Mouse (Mus musculus) erythroblast, adult 5-6 weeks (primary cell): ENCODE measurements around the gene Ang4. TPM values are rescaled to one million over a fixed set of nuclear protein-coding genes. Genes with fewer than 3 reads are reported as not detected.
"Not testable (repeated sequence)": the region's sequence is repeated elsewhere in the genome, so short reads cannot be mapped to it uniquely, and the experiment has no call there.

ENCODE experiments used
- ATAC-seq: replicated peaks from 2 replicates; pipeline ENCODE4 v1.8.0; 2016; ENCODE audit warnings: moderate number of reproducible peaks, mild to moderate bottlenecking, moderate TSS enrichment, inconsistent platforms; ENCODE audit not compliant: poor library complexity, low FRiP score, severe bottlenecking
- total RNA-seq, 2 experiments: library from RNA; stranded (forward) in 1 of 2; stranded (reverse) in 1 of 2; fragments of 150-400 nt in 1 of 2; fragments of 200-764, 138-1000 nt in 1 of 2; gene quantifications; 2 replicates each; pipeline versions ENCODE4 v1.2.3 to v1.2.4; 2015 to 2017; ENCODE audit warnings: low replicate concordance in 2 of 2

The Ang4 gene
- not detected in 2 replicates for total RNA-seq (2015; ENCODE audit: low replicate concordance)
- not detected in 2 replicates for total RNA-seq (2017; ENCODE audit: low replicate concordance)

- ATAC-seq: no peak
Observed at GRCm38 (mm10) chr14:51773490-51773889, at the start of gene Ang4. Gene Ang4 (minus strand): TSS chr14:51773590.

DNA sequence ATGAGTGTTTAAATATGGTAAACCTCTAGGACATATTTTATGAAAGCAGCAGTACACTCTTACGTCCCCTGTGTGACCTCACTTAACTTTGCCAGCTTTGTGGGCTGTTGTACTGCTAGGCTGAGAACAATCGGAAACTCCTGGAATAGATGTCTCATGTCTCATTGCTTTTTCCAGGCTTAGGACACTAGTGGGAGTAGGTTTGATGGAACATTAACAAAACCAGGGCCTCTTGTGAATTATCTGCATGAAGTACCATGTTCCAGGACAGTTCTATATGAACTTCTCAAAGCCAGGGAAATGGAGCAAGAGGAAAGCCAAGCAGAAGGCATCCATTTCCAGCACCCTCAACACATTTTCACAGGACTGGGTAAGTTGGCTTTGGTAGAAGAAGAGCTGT lies 26.4 kb upstream of the Ang4 start, which contains the start of gene AY358078:
Gene AY358078 (plus strand): TSS at position 301 of the 400 bp plus-strand sequence.
- ATAC-seq: no peak

DNA sequence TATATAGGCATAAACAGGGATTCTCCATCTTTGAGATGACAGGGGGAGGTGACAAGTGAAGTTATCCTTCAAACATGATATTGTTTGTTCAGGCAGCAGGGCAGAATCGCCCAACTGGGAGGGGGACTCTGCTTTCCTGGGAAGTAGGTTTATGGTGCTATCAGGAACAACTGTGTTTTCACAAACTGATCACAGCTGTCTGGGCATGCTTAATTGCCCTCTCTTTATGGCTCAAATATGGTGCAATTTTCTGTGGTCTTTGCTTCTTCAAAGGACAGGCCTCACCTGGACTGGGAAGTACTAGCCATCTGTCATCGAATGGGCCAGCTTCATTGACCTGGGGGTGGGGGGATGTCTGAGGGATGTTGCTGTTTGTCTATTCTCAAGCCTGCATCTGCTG lies 20.7 kb upstream of the Ang4 start:
- ATAC-seq: no peak

GRCm38 (mm10) chr14:51789196-51789595 lies 15.8 kb upstream of the Ang4 start:
- no peak for ATAC-seq

DNA sequence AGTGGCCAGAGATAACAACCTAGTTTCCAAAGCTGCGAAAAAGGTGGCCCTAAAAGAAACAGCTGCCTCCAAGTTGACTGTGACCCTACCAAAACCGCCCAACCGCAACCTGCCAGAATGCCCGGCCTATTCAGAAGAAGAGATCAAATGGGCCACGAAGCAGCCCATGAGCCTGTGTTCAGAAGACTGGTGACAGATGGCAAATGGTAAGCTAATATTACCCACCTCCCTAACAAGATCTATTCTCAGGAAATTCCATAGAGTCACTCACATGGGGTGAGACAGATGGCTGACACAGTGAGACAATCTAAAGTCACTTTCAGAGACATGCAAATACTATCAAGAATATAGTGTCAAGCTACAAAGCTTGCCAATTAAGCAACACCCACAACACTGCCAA lies 13.7 kb upstream of the Ang4 start:
- no peak for ATAC-seq

- ATAC-seq: no peak
Observed at GRCm38 (mm10) chr14:51786335-51786734, 12.9 kb upstream of the Ang4 start.

- no peak for ATAC-seq
Observed at GRCm38 (mm10) chr14:51778865-51779481, 5.6 kb upstream of the Ang4 start.

GRCm38 (mm10) chr14:51777791-51778190 lies 4.4 kb upstream of the Ang4 start:
- ATAC-seq: no peak

GRCm38 (mm10) chr14:51771378-51771777 lies 2.0 kb downstream of the Ang4 start:
- ATAC-seq: not testable (repeated sequence)

DNA sequence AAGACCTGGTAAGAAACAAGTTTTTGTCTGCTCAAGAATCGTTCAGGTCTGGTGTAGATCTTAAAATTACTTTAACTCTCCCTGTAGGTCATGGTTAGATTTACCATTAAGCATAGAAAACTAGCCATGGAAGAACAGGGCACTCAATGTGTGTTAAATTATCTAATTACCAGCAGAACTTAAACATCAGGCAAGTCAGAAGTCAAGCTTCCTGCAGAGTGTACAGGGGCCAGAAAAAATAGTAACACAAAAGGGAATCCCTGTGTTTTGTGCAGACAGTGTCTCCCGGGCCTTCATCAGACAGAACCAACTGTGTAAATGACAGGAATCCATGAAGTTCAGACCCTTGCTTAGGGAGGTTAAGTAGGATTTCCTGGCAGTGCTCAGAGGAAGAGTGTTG lies 17.4 kb downstream of the Ang4 start:
- ATAC-seq: no peak

- ATAC-seq: no peak
Observed at GRCm38 (mm10) chr14:51740347-51741170, 32.8 kb downstream of the Ang4 start.

DNA sequence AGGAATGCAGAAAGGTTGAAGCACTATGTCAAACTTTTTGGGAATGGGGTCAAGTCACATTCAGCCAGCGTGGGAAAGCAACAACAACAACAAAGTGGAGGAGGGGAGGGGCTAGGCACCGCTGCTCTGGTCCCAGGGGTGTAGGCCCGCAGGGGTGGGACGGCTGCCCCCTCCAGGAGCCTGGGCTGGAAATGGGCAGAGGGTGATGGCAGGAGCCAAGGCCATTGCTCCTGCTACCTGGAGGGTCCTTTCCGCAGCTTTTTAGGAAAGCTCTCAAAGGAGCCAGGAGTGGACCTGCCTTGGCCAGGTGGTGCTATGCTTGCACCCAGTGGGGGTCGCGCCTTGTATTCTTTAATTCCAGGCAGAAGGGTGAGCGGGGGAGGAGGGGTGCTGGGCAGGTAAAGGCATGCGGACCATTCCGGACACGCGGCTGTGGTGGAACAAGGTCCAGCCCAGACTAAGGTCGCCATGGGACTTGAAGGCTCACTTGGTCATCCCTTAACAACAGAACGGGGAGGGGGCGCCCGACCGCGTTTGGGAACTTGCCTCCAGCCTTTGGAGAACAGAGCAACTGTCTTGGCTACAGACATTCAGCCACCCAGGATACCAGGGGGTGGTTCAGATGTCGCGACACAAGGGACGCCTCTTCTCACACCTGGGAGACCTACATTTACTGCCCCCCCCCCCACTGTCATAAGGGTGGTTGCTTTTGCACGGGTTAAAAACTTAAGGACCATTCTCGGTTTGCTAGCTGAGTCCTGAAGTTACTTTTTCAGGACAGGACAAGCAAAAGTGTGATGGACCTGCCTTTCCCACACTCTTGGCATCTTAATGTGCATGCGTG lies 34.0 kb downstream of the Ang4 start:
- ATAC-seq: no peak

GRCm38 (mm10) chr14:51738411-51739149 lies 34.8 kb downstream of the Ang4 start:
- ATAC-seq: no peak

DNA sequence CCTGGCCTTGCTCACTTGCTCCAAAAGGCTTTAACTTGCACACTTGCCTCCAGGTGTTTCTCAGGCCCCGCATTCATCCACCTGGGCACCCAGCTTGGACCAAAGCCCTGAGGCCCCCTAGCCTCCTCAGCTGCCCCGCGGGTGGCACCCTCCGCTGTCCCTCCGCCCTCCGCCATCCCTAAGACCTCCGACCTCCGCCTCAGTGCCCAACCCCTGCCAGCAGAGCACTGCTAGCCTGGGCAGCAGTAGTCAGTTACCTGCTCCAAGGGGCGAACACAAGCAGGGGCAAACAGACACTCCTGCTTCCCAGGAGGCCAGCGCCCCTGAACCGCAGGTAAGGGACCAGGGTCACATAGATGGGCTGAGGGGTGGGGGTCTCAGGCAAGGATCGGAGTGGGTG lies 35.4 kb downstream of the Ang4 start:
- no peak for ATAC-seq

- ATAC-seq: no peak
Observed at GRCm38 (mm10) chr14:51717083-51717482, 56.3 kb downstream of the Ang4 start, which contains the start of gene Gm5800. Gene Gm5800 (minus strand): TSS chr14:51717183.

Other genes with a start within 250 kb of the Ang4 start
- gene Gm5622, start 220.8 kb downstream of the Ang4 start, total RNA-seq (2015; ENCODE audit: low replicate concordance): not detected in 2 replicates
- gene Gm5622, start 220.8 kb downstream of the Ang4 start, total RNA-seq (2017; ENCODE audit: low replicate concordance): not detected in 2 replicates
- gene Gm17175, start 199.5 kb downstream of the Ang4 start, total RNA-seq (2015; ENCODE audit: low replicate concordance): not detected in 2 replicates
- gene Gm17175, start 199.5 kb downstream of the Ang4 start, total RNA-seq (2017; ENCODE audit: low replicate concordance): not detected in 2 replicates
- not detected in 2 replicates for gene Gm17174, start 181.5 kb downstream of the Ang4 start, total RNA-seq (2015; ENCODE audit: low replicate concordance)
- not detected in 2 replicates for gene Gm17174, start 181.5 kb downstream of the Ang4 start, total RNA-seq (2017; ENCODE audit: low replicate concordance)
- gene Gm17078, start 162.3 kb downstream of the Ang4 start, total RNA-seq (2015; ENCODE audit: low replicate concordance): not detected in 2 replicates
- gene Gm17078, start 162.3 kb downstream of the Ang4 start, total RNA-seq (2017; ENCODE audit: low replicate concordance): not detected in 2 replicates
- not detected in 2 replicates for gene Gm4181, start 137.9 kb downstream of the Ang4 start, total RNA-seq (2015; ENCODE audit: low replicate concordance)
- gene Gm4181, start 137.9 kb downstream of the Ang4 start, total RNA-seq (2017; ENCODE audit: low replicate concordance): not detected in 2 replicates
- gene Gm17079, start 78.1 kb downstream of the Ang4 start, total RNA-seq (2015; ENCODE audit: low replicate concordance): not detected in 2 replicates
- 0.68 TPM in 1 of 2 replicates, not detected in the other for gene Gm17079, start 78.1 kb downstream of the Ang4 start, total RNA-seq (2017; ENCODE audit: low replicate concordance)
- not detected in 2 replicates for gene Gm5800, start 56.4 kb downstream of the Ang4 start, total RNA-seq (2015; ENCODE audit: low replicate concordance)
- not detected in 2 replicates for gene Gm5800, start 56.4 kb downstream of the Ang4 start, total RNA-seq (2017; ENCODE audit: low replicate concordance)
- not detected in 2 replicates for gene AY358078, start 26.5 kb upstream of the Ang4 start, total RNA-seq (2015; ENCODE audit: low replicate concordance)
- not detected in 2 replicates for gene AY358078, start 26.5 kb upstream of the Ang4 start, total RNA-seq (2017; ENCODE audit: low replicate concordance)
- 35.1 and 35.2 TPM in 2 replicates for gene Ear6, start 80.1 kb upstream of the Ang4 start, total RNA-seq (2015; ENCODE audit: low replicate concordance)
- gene Ear6, start 80.1 kb upstream of the Ang4 start, total RNA-seq (2017; ENCODE audit: low replicate concordance): 59.2 and 65.9 TPM in 2 replicates
- gene Mettl17, start 111.3 kb upstream of the Ang4 start, total RNA-seq (2015; ENCODE audit: low replicate concordance): 3.1 TPM in 1 of 2 replicates, not detected in the other
- gene Mettl17, start 111.3 kb upstream of the Ang4 start, total RNA-seq (2017; ENCODE audit: low replicate concordance): 2.5 and 4.2 TPM in 2 replicates
- not detected in 2 replicates for gene Slc39a2, start 119.3 kb upstream of the Ang4 start, total RNA-seq (2015; ENCODE audit: low replicate concordance)
- gene Slc39a2, start 119.3 kb upstream of the Ang4 start, total RNA-seq (2017; ENCODE audit: low replicate concordance): not detected in 2 replicates
- gene Ndrg2, start 140.6 kb upstream of the Ang4 start, total RNA-seq (2015; ENCODE audit: low replicate concordance): 0.77 and 6.1 TPM in 2 replicates
- gene Ndrg2, start 140.6 kb upstream of the Ang4 start, total RNA-seq (2017; ENCODE audit: low replicate concordance): 5.3 and 6.4 TPM in 2 replicates
- gene Tppp2, start 144.8 kb upstream of the Ang4 start, total RNA-seq (2015; ENCODE audit: low replicate concordance): not detected in 2 replicates
- gene Tppp2, start 144.8 kb upstream of the Ang4 start, total RNA-seq (2017; ENCODE audit: low replicate concordance): not detected in 2 replicates
- not detected in 2 replicates for gene Rnase13, start 149.2 kb upstream of the Ang4 start, total RNA-seq (2015; ENCODE audit: low replicate concordance)
- gene Rnase13, start 149.2 kb upstream of the Ang4 start, total RNA-seq (2017; ENCODE audit: low replicate concordance): not detected in 2 replicates
- gene Arhgef40, start 211.1 kb upstream of the Ang4 start, total RNA-seq (2015; ENCODE audit: low replicate concordance): 4.8 TPM in 1 of 2 replicates, not detected in the other
- 2.3 and 14.1 TPM in 2 replicates for gene Arhgef40, start 211.1 kb upstream of the Ang4 start, total RNA-seq (2017; ENCODE audit: low replicate concordance)
- gene Tmem253, start 242.1 kb upstream of the Ang4 start, total RNA-seq (2015; ENCODE audit: low replicate concordance): not detected in 2 replicates
- not detected in 2 replicates for gene Tmem253, start 242.1 kb upstream of the Ang4 start, total RNA-seq (2017; ENCODE audit: low replicate concordance)
- gene Zfp219, start 247.1 kb upstream of the Ang4 start, total RNA-seq (2015; ENCODE audit: low replicate concordance): 0.58 and 1.9 TPM in 2 replicates
- gene Zfp219, start 247.1 kb upstream of the Ang4 start, total RNA-seq (2017; ENCODE audit: low replicate concordance): 3.1 and 3.8 TPM in 2 replicates